Mouse (Mus musculus): ENCODE measurements at regions not wholly inside any gene's neighbourhood (a gene's known extent, or its start where the extent isn't known, plus 50 kb on each side); places are given as distances from the start of the nearest gene placed in this dataset.

DNA sequence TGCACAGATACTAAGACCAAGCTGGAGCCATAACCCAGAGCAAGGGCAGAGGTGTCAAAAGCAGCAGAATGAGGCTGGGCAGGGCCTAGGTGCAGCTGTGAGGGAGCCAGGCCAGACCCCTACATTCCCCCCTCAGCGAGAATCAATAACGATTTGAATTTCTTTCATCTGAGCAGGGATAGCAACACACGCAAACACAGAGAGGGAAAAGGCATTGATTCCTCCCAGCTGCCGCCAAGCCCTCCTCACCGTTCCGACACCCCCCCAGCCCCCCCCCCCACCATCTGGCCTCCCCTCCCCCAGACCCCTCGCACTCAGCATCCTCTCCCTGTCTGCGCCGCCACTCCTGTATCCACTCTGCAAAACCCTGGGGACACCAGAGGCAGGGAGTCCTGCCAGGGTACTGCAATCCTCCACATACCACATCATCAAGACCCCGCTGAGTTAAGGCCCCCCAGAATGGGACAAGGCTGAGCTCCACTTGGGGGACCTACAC, 166.9 kb downstream of the 3100002H09Rik start:
- no peak for DNase-seq

DNA sequence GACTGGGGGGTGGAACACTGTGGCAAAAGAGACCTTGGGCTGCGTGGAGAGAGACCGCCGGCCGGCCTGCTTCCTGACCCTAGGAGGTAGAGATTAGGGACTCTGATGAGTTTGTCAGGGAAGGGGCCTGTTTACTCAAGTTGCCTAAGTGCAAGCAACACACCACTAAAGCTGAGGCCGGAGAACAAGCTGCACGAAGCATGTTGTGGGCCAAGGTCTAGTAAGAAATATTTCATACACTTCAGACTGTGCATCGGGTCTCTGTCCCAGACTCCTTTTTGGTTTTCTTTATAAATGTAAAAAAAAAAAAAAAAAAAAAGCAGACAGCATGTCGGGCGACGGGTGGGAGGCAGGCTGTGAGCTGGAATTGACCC, 167.5 kb downstream of the 3100002H09Rik start:
- no peak for DNase-seq

DNA sequence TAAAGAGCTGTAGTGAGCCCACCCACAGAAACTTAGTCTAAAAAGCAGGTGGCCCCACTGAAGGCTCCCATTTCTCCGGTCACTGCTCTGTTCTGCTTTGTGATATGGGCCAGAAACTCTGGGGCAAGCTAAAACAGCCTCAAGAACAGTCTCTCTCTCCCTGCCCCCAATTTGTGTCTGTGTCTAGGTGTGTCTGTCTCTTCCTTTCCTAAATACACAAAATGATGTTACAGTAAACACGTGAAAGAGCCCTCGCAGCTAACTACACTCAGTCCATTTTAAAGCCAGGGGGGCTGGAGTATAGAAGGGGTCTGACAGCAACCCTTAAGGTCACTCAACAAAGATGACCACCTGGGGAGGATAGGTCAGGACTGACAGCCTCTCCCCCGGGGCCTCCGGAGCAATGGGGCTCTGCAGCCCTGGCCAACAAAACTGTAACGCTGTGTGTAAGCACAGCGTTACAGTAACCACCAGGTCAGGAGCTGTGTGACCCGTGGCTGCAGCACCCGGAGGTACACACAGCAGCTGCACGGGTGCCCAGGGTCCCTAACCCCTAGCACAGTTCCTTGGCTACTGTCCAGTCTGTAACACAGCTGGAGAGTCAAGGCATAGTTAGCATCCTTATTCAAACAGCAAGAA, 168.0 kb downstream of the 3100002H09Rik start:
- no peak for DNase-seq

DNA sequence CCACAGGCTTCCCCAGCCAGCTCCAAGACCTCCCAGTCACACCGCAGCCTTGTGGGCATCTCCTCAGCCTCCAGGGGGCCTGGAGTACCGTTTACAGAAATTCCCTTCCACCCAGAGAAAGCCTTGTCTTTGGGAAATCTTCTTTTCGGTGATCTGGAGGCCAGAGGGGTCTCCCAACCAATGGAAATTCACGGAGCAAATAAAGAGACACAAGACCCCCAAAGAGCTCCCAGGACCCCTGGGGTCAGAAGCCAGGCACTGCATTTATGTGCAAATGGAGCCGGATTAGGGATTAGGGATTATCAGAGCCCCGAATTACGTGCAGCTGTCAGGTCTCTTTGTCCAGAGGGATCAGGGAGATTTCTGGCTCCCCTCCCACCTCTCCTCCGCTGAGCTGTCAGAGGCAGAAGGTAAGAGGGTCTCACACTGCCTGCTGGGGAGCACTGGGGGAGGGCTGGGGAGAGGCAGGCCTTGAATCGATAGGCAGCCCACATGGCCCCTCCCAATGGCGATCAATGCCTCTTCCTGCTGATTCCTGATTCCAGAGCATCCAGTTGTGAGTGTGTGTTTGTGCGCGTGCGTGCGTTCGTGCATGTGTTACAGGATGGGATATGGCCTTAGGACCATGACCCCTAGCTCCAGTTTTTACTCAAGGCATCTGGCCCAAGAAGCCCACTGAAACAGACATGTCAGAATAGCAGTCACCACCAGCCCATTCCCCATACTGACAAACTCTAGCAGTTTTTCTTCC, 168.7 kb downstream of the 3100002H09Rik start:
- DNase-seq, result no peak

DNA sequence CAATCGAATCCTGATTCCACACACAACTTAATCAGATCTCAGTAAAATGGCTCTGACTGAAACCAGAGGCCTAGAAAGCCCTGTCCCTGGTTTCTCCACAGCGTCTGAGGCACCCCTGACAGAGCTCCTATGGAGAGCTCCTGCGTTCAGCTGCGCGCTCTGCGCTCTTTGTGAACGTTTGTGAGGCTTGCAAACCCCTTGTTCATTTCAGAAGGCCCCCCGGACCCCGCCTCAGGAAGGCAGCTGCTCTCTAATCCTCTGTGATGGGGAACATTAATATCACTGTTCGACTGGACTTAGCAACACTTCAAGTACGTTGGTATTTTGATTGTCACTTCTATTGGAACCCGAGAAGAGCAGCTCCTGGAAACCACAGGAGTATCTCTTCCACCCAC, 175.6 kb downstream of the 3100002H09Rik start:
- no peak for DNase-seq

DNA sequence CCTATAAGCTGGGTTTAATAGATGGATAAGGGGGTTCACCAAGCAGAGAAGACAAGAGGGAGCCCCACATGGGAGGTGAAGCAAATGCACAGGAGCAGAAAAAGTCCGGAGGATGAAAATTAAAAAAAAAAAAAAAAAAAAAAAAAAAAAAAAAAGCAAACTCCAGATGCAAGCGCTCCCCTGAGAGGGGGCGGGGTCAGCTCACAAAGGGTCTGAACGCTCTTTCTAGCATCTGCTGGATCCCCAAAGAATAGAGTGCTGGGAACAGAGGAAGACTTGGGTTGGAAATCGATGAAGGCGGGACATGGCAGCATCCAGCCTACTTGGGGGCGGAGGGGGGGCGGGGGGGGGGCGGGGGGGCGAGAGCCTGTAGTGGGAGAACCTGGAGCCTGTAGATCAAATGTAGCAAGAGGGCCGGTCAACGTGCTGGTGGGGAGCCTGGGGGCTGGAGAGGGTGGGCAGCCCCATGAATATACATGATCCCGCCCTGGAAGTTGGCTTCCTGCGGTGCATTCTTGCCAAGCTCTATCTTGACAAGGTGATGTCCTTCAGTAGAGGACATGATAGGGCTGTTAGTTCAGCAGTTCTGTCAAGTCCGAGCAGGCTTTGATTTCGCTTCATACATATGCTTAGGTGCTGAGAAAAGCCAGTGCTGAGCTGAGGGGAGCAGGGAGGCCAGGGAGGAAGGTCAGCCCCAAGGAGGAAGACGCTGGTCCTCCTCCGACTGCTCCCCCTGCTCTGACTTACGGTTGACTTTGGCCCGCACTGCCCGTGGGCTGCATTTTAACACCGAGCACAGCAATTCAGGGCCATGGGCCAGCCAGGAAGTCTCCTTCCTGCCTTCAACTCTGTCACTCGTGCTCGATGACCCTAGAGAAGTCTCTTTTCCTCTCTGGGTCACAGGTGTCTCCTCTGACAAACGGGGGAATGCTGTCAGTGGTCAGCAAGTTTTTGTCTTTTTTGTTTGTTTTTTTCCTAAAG, 176.3 kb downstream of the 3100002H09Rik start:
- DNase-seq, result peak; percentile 45

DNA sequence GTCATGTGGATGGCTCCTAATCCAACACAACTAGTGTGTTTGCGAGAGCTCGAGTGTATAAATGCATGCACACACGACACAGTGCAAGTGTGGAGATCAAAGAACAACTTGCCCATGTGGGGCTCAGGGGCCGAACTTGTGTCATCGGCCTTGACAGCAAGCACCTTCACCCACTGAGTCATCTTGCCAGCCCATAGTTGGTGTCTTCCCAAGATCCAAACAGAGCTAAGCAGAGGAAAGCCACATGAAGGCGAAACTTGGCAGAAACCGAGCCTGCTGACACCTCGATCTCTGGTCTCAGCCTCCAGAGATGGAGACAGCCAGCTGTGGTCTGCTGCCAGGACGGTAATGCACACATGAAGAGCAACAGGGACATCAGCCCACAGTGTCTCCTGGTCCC, 177.1 kb downstream of the 3100002H09Rik start:
- no peak for DNase-seq

DNA sequence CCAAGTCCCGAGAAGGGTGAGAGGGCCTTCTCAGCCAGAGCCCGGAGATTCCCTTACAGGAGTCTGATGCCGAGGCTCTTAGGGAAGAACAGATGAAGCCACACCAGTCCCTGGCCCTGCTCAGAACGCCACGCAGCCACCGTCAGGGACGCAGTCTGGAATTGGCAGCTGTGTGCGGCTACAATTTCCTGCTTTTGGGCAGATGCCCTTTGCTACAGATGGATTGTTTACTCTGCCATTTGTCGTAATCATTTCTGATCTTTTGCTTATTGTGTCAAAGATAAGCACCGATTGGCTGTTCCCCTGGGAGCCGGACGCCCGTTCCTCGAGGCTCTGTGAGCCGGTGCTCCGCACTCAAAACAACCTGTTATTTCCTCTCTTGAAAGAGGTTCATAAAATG, 179.4 kb downstream of the 3100002H09Rik start:
- no peak for DNase-seq

DNA sequence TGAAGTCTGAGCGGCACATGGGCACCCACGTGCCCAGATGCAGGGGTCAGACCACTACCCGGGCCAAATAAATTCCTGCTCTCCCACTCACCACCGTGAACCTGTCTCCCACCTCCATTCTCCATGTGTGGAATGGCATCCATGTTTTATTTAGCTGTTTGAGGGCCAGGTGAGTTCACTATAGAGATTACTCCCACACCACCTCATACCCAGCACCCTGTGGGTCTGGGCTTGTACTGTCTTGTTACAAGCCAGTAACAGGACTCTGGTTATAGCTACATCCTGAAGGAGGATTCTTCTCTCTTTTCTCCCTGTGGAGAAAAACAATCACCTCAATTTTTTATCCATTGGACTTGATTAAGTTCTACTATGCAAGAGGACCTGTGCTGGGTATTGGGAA, 181.8 kb downstream of the 3100002H09Rik start:
- DNase-seq, result no peak

DNA sequence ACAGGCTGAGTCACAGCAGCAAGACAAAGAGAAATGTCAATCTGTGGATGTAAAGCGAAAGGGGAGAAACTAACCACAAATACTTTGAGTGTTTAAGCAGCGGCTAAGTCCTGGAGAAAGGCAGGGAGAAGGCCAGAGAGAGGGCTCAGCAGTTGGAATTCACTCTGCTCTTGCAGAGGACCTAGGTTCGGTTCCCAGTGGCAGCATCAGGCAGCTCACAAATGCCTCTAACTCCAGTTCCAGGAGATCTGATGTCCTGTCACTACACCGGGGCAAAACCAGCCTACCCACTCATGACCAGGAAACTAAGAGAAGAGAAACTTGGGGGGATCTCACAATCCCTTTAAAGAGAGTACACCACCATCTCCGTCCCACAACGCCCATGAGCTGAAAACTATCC, 188.2 kb downstream of the 3100002H09Rik start:
- no peak for DNase-seq

DNA sequence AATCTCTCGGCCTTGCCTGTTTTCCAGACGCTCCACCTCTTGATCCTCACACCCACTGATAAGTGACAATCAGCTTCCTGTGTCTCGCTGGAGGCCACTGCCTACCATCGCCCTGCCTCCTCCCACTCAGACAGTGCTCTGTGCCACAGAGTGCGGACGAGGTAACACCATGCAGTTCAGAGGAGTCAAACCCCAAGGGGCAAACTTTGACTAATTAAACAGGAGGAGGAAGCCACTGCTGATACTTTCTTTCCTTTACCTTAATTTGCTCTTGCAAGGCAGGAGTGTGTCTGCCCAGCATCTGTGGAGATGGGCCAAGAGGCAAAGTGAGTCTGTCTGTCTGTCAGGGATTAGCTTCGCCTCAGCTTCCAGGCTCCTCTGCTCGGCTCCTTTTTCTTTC, 192.2 kb downstream of the 3100002H09Rik start:
- no peak for DNase-seq

DNA sequence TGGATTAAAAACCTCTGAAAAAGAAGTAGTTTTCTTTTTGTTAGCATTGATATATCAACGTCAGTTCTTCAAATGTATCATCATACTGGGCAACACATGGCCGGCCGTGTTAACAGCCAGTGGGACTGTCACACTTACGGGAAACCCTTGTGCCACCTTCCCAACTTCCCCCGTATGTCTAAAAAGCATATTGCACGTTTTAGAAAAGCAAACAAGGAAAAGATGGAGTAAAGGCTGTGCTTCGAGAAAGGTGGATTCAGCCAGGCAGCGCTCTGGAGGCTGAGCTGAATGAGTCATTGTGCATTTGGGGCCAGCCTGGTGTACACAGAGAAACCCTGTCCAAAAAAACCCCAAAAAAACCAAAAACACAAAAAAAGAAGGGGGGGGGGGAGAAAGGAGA, 193.4 kb downstream of the 3100002H09Rik start:
- no peak for DNase-seq

DNA sequence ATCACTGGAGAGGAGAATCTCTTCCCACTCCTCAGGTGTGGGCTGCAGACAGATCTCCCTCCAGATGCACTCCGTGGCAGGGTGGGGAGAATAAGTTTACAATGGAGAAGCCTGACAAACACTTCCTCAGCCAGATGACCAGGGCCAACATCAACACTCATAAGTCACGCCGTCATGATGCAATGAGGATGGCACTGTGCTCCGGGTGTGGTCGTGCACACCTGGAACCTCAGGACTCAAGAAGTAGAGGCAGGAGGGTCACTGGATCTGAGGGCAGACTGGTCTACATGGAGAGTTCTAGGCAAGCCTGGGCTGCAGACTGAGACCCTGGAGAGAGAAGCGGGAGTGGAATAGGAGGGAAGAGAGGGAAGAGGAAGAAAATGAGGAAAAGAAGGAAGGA, 194.3 kb downstream of the 3100002H09Rik start:
- no peak for DNase-seq

DNA sequence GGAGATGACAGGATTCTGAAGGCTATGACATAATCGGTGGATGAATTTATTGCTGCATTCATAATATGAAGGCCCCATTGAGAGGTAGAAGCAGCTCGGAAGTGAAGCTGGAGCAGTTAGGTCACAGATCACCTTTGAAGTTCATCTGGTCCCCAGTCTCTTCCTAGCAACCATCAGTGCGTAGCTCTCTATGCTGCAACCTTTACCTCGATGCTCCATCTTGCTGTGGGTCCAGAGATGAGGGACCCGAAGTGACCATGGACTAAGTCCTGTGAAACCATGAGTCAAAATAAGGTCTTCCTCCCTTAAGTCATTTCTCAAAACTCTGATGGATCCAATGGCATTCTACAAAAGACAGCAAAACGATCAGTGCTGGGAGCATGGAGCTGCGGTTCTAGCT, 196.2 kb downstream of the 3100002H09Rik start:
- no peak for DNase-seq

DNA sequence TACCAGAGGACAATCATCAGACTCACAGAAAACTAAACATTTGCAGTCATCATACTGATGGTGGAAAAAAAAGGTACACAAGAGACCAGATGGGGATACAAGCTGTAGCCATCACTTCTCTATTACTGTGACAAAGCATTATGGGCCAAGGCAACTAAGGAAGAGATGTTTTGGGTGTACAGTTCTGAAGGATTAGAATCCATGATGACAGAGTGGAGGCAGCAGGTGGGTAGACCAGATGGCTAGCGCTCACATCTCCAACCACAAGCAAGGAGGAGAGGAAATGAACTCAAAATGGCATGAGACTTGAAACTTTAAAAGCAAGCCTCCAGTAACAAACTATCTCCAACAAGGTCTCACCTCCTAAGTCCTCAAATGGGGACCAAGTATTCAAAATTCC, 201.3 kb downstream of the 3100002H09Rik start:
- no peak for DNase-seq

DNA sequence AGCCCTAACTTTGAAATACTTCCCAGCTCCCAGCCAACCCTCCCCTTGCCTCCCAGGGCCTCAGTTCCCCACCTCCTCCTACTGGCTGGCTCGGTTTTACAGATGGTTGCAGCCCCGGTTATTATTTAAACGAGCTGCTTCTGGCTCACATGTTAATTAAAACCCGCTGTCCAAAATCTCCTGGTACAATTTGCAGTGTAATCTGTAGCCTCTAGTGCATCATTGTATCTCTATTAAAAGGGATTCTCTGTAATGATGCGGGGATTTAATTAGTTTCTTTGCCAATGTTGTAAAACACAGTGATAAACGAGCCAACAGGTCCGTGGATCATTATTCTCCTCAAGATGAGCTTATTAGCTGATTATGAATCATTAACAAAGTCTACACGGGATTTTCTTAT, 208.5 kb downstream of the 3100002H09Rik start:
- no peak for DNase-seq

DNA sequence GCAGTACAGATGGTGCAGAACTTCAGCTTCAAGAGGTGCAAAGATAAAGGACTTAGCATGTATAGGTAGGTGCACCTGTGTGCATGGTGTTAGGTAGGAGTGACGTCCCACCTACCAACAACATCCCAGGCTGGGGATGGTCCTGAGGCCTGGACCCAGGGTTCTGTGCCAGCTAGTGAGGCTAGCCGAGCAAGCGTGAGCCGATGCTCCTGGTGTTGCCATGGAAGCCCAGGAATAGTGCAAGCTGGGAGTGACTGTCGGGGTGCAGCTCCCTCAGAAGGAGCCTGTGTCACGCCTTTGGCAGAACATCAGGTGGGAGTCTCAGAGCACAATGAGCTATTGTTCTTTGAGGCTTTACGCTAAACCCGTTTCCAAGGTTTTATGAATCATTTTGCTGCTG, 209.9 kb downstream of the 3100002H09Rik start:
- DNase-seq, result no peak

DNA sequence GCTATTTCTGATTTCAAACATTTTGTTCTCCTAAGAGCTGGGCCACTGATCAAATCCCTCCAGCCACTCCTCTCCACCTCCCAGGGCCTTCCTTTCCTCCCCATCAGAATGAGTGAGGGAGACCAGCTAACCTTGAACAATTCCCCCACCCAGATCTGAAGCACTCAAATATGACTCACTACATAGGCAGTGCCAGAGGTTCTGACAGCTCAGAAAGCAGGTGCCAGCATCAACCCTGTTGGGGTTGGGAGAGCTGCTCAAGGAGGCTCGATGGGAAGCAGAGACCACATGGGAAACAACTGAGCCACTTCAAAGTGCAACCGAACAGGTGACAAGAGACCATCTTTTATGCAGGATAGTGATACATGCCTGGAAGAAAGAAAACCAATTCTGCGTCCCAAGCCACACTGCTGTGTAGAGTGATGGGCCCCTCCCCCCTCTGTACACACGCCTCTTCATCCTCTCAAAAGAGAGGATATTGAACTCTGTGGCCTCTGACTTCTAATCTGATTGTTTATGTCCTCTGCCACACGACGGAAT, 210.4 kb downstream of the 3100002H09Rik start:
- no peak for DNase-seq

DNA sequence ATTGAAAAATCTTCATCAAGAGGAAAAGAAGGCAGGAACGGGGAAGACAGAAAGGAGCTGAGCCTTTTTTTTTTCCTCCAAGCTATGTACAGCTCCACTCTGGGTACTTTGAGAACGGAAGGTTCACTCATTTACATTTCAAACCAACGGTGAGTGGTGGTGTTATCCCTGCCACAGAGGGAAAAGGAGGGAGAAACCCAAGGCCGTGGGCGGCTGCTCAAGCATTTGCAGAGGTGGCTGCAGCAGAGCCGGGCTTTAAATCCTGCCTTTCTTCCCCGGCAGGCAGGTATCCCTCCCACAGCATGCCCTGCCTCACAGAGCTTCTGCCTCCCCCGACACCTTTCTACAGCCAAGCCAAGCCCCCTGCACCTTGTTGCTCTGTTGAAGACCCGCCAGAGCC, 212.2 kb downstream of the 3100002H09Rik start:
- no peak for DNase-seq

DNA sequence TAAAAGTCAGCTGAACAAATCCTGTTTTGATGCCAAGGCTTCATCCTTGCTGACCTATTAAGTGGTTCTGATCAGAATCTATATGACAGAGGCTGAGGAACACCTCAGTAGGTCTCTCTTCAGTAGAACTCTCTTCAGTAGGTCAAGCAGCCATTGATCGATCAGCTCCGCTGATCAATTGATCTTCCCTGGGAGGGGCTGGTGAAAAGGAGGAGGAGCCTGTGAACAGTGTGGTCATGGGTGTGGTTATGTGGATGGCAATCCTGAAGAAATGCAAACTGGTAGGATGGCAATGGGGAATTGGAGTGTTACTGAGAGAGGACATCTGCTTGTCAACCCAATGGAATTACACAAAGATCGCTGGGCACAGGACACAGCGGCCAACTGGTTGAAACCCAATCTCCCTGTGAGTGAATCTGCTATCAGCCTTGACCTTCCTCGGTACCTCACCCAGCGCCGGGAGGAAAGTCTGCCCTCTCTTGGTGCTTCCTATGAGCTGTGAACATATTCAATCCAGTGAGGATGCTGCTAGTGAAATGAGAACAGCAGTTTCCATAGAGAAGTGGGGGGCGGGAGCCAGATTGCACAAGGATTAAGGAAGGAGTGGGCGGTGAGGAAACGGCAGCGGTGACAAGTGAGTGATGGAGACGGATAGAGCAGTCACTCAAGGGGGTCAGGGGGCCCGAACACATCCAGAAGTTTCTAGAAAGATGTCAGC, 213.9 kb downstream of the 3100002H09Rik start:
- no peak for DNase-seq

DNA sequence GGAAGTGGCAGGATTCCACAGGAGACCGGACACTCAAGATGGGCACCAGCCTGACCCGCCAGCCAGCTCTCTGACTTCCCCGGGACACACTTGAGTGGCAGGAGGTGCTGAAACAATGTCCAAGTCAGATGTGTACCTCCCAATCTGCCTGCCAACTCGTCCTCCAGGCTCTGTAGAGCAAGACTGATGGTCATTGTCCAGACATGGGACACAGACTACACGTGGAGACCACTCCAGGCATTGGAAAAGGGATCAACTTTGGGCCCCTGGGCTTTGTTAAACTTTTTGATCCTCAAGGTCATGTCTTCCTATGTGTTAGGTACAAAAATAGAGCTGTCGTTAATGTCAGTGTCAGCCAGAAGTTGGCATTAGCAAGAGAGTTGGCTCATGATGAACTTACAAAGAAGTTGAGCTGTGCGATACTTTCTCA, 214.6 kb downstream of the 3100002H09Rik start:
- DNase-seq, result no peak

Data from kidney, postnatal 14 days (tissue).